Mouse (Mus musculus): Measurements from ENCODE around the gene Afg3l1. TPM values are rescaled to one million over a fixed set of nuclear protein-coding genes. Genes with fewer than 3 reads are reported as not detected.
"Not testable (repeated sequence)": the region's sequence is repeated elsewhere in the genome, so short reads cannot be mapped to it uniquely, and the experiment has no call there.

Gene Afg3l1
- total RNA-seq (2014; rRNA removed) = 22.8 and 26.0 TPM in 2 replicates
- 36.3 and 37.8 TPM in 2 replicates for polyA plus RNA-seq (2012; rRNA removed)

- WGBS = under 1% methylated on average over 57 of the region's 58 CpGs
- H3K4me3 ChIP-seq (ENCODE audit: insufficient read depth, low read depth, low read length) = peak within 1 kb of the TSS; percentile 88
- H3K27me3 ChIP-seq (ENCODE audit: control insufficient read depth, insufficient read depth, low read length) = no peaks in the 10 kb centered on the region
- H3K27ac ChIP-seq (replicated peaks; ENCODE audit: insufficient read depth, low read depth, low read length) = peak within 1 kb of the TSS; percentile 94
- TF ChIP-seq POLR2A (IDR thresholded peaks at IDR 0.05; ENCODE audit: extremely low read depth, insufficient read depth, low read length) (peak; percentile 54; the same call in 1 of the 2 replicates), CTCF (IDR thresholded peaks at IDR 0.05; ENCODE audit: low read depth, low read length) (no peak)
- peak within 1 kb of the TSS; percentile 97 for H3K9ac ChIP-seq (ENCODE audit: low read depth, low read length)
- H3K36me3 ChIP-seq (ENCODE audit: control insufficient read depth, insufficient read depth, low read length) = peaks cover 5% of the 10 kb centered on the region; the same call in 1 of the 2 replicates
- peak; percentile 65 for DNase-seq (ENCODE audit: extremely low read depth, low read depth, low spot score)
- peaks cover 12% of the 10 kb centered on the region; the same call in 1 of the 2 replicates for H3K79me2 ChIP-seq (ENCODE audit: control insufficient read depth, insufficient read depth, low read length)
- peaks cover 19% of the 10 kb centered on the region for H3K4me1 ChIP-seq (ENCODE audit: control insufficient read depth, insufficient read depth, low read length)
Observed at GRCm38 (mm10) chr8:123477737-123478258, at the start of gene Afg3l1. TSS of gene Afg3l1 (plus strand) at chr8:123477903.

DNA sequence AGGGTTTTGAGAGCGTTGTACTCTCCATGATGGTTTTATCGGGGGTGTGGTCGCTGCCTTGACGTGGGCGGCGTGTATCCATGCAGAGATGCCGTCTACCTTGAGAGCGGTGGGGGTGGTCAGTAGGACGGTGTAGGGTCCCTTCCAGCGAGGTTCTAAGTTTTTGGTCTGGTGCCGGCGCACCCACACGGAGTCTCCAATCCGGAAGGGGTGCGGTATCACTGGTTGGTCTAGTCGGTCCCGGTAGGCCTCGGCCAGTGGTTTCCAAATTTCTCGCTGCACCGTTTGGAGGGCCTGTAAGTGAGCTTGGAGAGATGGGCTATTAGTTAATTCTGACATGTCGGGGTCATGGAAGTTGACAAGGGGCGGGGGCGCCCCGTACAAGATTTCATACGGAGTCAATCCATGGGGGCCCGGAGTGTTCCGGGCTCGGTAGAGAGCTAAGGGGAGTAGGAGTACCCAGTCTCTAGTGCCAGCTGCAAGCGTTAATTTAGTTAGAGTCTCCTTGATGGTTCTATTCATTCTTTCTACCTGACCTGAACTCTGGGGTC, 49.3 kb upstream of the Afg3l1 start:
- H3K4me1 ChIP-seq (ENCODE audit: control insufficient read depth, insufficient read depth, low read length) = no peaks in the 10 kb centered on the region
- no peak overlapping the region for H3K27ac ChIP-seq (replicated peaks; ENCODE audit: insufficient read depth, low read depth, low read length)
- H3K79me2 ChIP-seq (ENCODE audit: control insufficient read depth, insufficient read depth, low read length) = no peaks in the 10 kb centered on the region
- no peak for DNase-seq (ENCODE audit: extremely low read depth, low read depth, low spot score)
- H3K36me3 ChIP-seq (ENCODE audit: control insufficient read depth, insufficient read depth, low read length) = no peaks in the 10 kb centered on the region
- H3K27me3 ChIP-seq (ENCODE audit: control insufficient read depth, insufficient read depth, low read length) = no peaks in the 10 kb centered on the region; the same call in 1 of the 2 replicates
- H3K9ac ChIP-seq (ENCODE audit: low read depth, low read length) = no peak overlapping the region
- no peak overlapping the region for H3K4me3 ChIP-seq (ENCODE audit: insufficient read depth, low read depth, low read length)
- TF ChIP-seq CTCF (IDR thresholded peaks at IDR 0.05; ENCODE audit: low read depth, low read length) (no peak), POLR2A (IDR thresholded peaks at IDR 0.05; ENCODE audit: extremely low read depth, insufficient read depth, low read length) (no peak)
- WGBS = 98% methylated on average over 29 of the region's 29 CpGs

GRCm38 (mm10) chr8:123428939-123429721, 48.6 kb upstream of the Afg3l1 start:
- Histone ChIP-seq H3K27me3 (ENCODE audit: control insufficient read depth, insufficient read depth, low read length) (no peaks in the 10 kb centered on the region; the same call in 1 of the 2 replicates), H3K4me1 (ENCODE audit: control insufficient read depth, insufficient read depth, low read length) (no peaks in the 10 kb centered on the region), H3K27ac (replicated peaks; ENCODE audit: insufficient read depth, low read depth, low read length) (no peak overlapping the region), H3K9ac (ENCODE audit: low read depth, low read length) (no peak overlapping the region), H3K4me3 (ENCODE audit: insufficient read depth, low read depth, low read length) (no peak overlapping the region), H3K79me2 (ENCODE audit: control insufficient read depth, insufficient read depth, low read length) (no peaks in the 10 kb centered on the region), H3K36me3 (ENCODE audit: control insufficient read depth, insufficient read depth, low read length) (no peaks in the 10 kb centered on the region)
- TF ChIP-seq CTCF (IDR thresholded peaks at IDR 0.05; ENCODE audit: low read depth, low read length) = no peak
- TF ChIP-seq POLR2A (IDR thresholded peaks at IDR 0.05; ENCODE audit: extremely low read depth, insufficient read depth, low read length) = no peak
- DNase-seq (ENCODE audit: extremely low read depth, low read depth, low spot score) = no peak
- 96% methylated on average over 23 of the region's 23 CpGs for WGBS

DNA sequence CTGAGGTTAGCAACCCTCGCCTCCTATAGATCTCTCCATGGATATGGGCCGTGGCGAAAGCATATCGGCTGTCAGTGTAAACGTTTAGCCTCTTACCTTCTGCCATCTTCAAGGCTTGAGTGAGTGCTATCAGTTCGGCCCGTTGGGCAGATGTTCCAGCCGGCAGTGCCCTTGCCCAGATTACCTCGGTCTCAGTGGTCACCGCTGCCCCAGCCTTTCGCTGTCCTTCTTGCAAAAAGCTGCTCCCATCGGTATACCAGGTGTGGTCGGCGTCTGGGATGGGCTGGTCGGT, 48.0 kb upstream of the Afg3l1 start:
- 97% methylated on average over 15 of the region's 15 CpGs for WGBS
- H3K4me1 ChIP-seq (ENCODE audit: control insufficient read depth, insufficient read depth, low read length); H3K36me3 ChIP-seq (ENCODE audit: control insufficient read depth, insufficient read depth, low read length); H3K27me3 ChIP-seq (ENCODE audit: control insufficient read depth, insufficient read depth, low read length); H3K4me3 ChIP-seq (ENCODE audit: insufficient read depth, low read depth, low read length); H3K9ac ChIP-seq (ENCODE audit: low read depth, low read length); H3K79me2 ChIP-seq (ENCODE audit: control insufficient read depth, insufficient read depth, low read length); H3K27ac ChIP-seq (replicated peaks; ENCODE audit: insufficient read depth, low read depth, low read length); DNase-seq (ENCODE audit: extremely low read depth, low read depth, low spot score): not testable (repeated sequence)

DNA sequence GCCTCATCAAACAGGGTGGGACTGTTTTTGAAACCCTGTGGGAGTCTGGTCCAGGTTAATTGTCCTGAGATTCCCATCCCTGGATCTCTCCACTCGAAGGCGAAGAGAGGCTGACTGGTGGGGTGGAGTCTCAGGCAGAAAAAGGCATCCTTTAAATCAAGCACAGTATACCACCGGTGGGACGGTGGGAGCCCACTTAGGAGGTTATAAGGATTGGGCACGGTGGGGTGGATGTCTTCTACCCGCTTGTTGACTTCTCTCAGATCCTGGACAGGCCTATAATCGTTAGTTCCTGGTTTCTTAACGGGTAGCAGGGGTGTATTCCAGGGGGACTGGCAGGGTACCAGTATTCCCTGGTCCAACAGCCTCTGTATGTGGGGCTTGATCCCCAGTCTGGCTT, 46.8 kb upstream of the Afg3l1 start:
- H3K27ac ChIP-seq (replicated peaks; ENCODE audit: insufficient read depth, low read depth, low read length); H3K79me2 ChIP-seq (ENCODE audit: control insufficient read depth, insufficient read depth, low read length); H3K9ac ChIP-seq (ENCODE audit: low read depth, low read length); H3K4me3 ChIP-seq (ENCODE audit: insufficient read depth, low read depth, low read length); H3K4me1 ChIP-seq (ENCODE audit: control insufficient read depth, insufficient read depth, low read length); H3K27me3 ChIP-seq (ENCODE audit: control insufficient read depth, insufficient read depth, low read length); H3K36me3 ChIP-seq (ENCODE audit: control insufficient read depth, insufficient read depth, low read length); DNase-seq (ENCODE audit: extremely low read depth, low read depth, low spot score): not testable (repeated sequence)
- WGBS = 95% methylated on average over 8 of the region's 8 CpGs

Data from liver, adult 2 months (tissue).